Mouse (Mus musculus) olfactory bulb, adult 2 months (tissue): ENCODE measurements around the gene H2-T23. TPM values are rescaled to one million over a fixed set of nuclear protein-coding genes. Genes with fewer than 3 reads are reported as not detected.

Experiments
- H3K27ac ChIP-seq: fragments of 200-500 bp; 2 replicates; pipeline ENCODE4 v1.5.1; 2012; ENCODE audit warnings: low read depth, low read length; ENCODE audit not compliant: insufficient read depth
- H3K4me1 ChIP-seq: fragments of 200-500 bp; 2 replicates; pipeline ENCODE4 v1.6.1; 2012; ENCODE audit warnings: low read length; ENCODE audit not compliant: control insufficient read depth, insufficient read depth
- H3K4me3 ChIP-seq: fragments of 200-500 bp; 2 replicates; pipeline ENCODE4 v1.5.1; 2012; ENCODE audit warnings: mild to moderate bottlenecking, low read depth, low read length, moderate library complexity; ENCODE audit not compliant: insufficient read depth
- CTCF ChIP-seq: fragments of 200-500 bp; IDR thresholded peaks from 2 replicates; pipeline ENCODE4 v1.5.1; 2012; ENCODE audit warnings: low read depth, mild to moderate bottlenecking, low read length, moderate library complexity; ENCODE audit not compliant: insufficient read depth
- POLR2A ChIP-seq: fragments of 200-500 bp; IDR thresholded peaks from 2 replicates; pipeline ENCODE4 v1.6.1; 2012; ENCODE audit warnings: mild to moderate bottlenecking, low read depth, low read length, moderate library complexity; ENCODE audit not compliant: insufficient read depth
- WGBS: fragments of 180-500 bp; shearing (Covaris S2); methylation state at CpG from one replicate; pipeline ENCODE4 v1.1.7; 2018; 5-methylcytosine and 5-hydroxymethylcytosine counted together
- polyA plus RNA-seq: library from polyadenylated mRNA; stranded (reverse); fragments of >200 nt; gene quantifications from 2 replicates; pipeline ENCODE4 v1.2.4, GENCODE M21; 2012; ENCODE audit warnings: low replicate concordance; ENCODE audit not compliant: missing spikeins, insufficient read depth, insufficient read length

H2-T23 gene
- polyA plus RNA-seq, 1 experiment, result 151 TPM

GRCm38 (mm10) chr17:36001966-36002365 is 30.7 kb downstream of the H2-T23 start:
- Histone ChIP-seq H3K4me3 (no peak overlapping the region), H3K27ac (no peak overlapping the region), H3K4me1 (peaks cover 15% of the 10 kb centered on the region)
- 79% methylated on average over 6 of the region's 6 CpGs for WGBS
- TF ChIP-seq POLR2A (no peak), CTCF (no peak)

- H3K4me3 ChIP-seq, result no peak overlapping the region
- 79% methylated on average over 12 of the region's 12 CpGs for WGBS
- TF ChIP-seq CTCF, result no peak
- no peak for TF ChIP-seq POLR2A
- H3K4me1 ChIP-seq, result peaks cover 17% of the 10 kb centered on the region
- H3K27ac ChIP-seq, result no peak overlapping the region; the same call in 1 of the 2 replicates
These were observed 31.3 kb downstream of the H2-T23 start for GRCm38 (mm10) chr17:36001121-36001897.

DNA sequence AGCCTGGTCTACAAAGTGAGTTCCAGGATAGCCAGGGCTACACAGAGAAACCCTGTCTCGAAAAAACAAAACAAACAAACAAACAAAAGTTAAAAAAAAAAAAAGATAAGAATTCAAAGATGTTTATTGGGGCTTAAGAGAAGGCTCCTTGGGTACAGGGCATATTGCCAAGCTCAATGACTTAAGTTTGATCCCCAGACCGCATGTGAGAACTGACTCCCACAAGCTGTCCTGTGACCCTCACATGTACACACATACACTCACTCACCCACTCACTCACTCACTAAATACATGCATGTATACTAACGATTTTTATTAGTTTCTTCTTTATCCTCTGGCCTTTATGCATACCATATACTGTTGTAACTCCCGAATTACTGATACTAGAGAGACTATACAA is 32.3 kb downstream of the H2-T23 start:
- Histone ChIP-seq H3K4me1 (peaks cover 17% of the 10 kb centered on the region), H3K4me3 (no peak overlapping the region), H3K27ac (peak overlapping the region; percentile 6; the same call in 1 of the 2 replicates)
- TF ChIP-seq CTCF (no peak), POLR2A (no peak)
- 70% methylated on average over 4 of the region's 4 CpGs for WGBS

GRCm38 (mm10) chr17:35999356-35999755 is 33.3 kb downstream of the H2-T23 start:
- Histone ChIP-seq H3K4me1 (peaks cover 17% of the 10 kb centered on the region), H3K27ac (no peak overlapping the region), H3K4me3 (no peak overlapping the region)
- WGBS, result 55% methylated on average over 7 of the region's 7 CpGs
- no peak for TF ChIP-seq POLR2A
- TF ChIP-seq CTCF, result no peak

- WGBS, result 71% methylated on average over 6 of the region's 6 CpGs
- no peak for TF ChIP-seq CTCF
- no peak for TF ChIP-seq POLR2A
- no peak overlapping the region for H3K27ac ChIP-seq
- peaks cover 17% of the 10 kb centered on the region for H3K4me1 ChIP-seq
- no peak overlapping the region for H3K4me3 ChIP-seq
These were observed 33.9 kb downstream of the H2-T23 start for GRCm38 (mm10) chr17:35998545-35999305.

GRCm38 (mm10) chr17:35997713-35998510 is 34.7 kb downstream of the H2-T23 start:
- Histone ChIP-seq H3K4me1 (peaks cover 16% of the 10 kb centered on the region), H3K27ac (no peak overlapping the region), H3K4me3 (no peak overlapping the region)
- WGBS, result 51% methylated on average over 12 of the region's 12 CpGs
- no peak for TF ChIP-seq POLR2A
- TF ChIP-seq CTCF, result no peak

- H3K27ac ChIP-seq, result no peak overlapping the region
- WGBS, result under 1% methylated on average over 11 of the region's 11 CpGs
- no peak overlapping the region for H3K4me3 ChIP-seq
- peak; percentile 74 for TF ChIP-seq CTCF
- no peak for TF ChIP-seq POLR2A
- peaks cover 14% of the 10 kb centered on the region for H3K4me1 ChIP-seq
These were observed 35.7 kb downstream of the H2-T23 start for GRCm38 (mm10) chr17:35996949-35997348.

DNA sequence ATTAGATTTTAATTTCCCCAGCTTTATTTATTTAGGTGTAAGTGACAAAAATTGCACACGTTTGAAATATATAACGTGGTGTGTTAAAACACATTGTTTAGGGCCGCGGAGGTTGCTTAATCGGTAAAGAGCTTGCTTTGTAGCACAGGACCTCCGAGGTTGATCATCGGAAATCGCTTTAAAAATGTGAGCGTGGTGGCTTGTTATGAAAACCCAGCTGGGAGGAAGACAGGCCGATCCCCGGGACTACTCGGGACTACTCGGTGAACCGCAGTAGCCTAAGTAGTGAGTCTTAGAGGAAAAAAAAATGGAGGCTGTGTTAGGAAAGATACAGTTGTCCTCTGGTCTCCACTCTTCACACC is 37.8 kb downstream of the H2-T23 start:
- TF ChIP-seq POLR2A (no peak), CTCF (no peak)
- H3K27ac ChIP-seq, result no peak overlapping the region
- 2% methylated on average over 14 of the region's 14 CpGs for WGBS

More for the DNA sequence above, 37.8 kb downstream of the H2-T23 start:
- Histone ChIP-seq H3K4me3 (peak overlapping the region; percentile 55), H3K4me1 (peaks cover 15% of the 10 kb centered on the region)
